Mouse (Mus musculus): ENCODE measurements around the gene Polr1c. TPM values are rescaled to one million over a fixed set of nuclear protein-coding genes. Genes with fewer than 3 reads are reported as not detected.
A peak's percentile ranks its signal among the peaks of the same experiment; 100 is the strongest.

The Polr1c gene
- total and polyA plus RNA-seq, 2 experiments from 2014 or later, result 54.7 to 55.5 TPM

DNA sequence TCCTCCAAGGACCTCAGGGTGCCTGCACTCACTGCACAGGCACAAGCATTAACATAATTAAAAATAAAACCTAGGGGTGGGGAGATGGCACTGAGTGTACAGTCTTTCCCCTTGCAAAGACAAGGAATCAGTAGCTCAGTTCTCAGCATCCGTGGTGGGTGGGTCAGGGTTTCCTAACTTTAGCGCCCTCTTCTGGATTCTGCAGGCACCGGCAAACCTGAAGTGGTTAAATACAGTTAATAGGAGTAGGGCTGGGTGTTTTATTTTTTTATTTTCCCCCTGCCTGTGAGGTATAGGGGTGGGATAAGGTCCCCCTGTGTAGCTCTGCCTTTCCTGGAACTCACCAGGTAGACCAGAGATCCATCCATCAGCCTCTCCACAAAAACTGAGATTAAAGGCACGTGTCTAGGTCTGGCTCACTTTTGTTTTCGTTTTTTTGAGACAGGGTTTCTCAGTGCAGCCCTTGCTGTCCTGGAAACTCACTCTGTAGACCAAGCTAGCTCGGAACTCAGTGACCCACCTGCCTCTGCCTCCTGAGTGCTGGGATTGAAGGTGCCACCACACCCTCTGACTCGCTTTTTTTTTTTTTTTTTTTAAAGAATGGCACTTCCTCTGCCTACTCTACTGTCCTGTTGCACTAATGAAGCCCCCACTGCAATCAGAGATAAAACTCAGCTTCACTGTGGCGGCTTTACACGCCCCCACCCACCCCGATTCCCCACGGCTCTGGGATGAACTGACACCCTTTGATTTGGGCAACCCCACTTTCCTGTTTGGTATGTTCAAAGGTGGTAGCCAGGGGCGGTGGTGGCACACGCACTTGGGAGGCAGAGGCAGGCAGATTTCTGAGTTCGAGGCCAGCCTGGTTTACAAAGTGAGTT lies 5.0 kb upstream of the Polr1c start:
- no peaks in the 10 kb centered on the region for H3K27me3 ChIP-seq (ENCODE audit: insufficient read depth, low read length)
- H3K4me3 ChIP-seq (ENCODE audit: low read depth, low read length), result peak overlapping the region; percentile 87; the same call in 1 of the 2 replicates
- ATAC-seq (ENCODE audit: low FRiP score), result no peak
- peak; percentile 66 for TF ChIP-seq CTCF (IDR thresholded peaks at IDR 0.05)
- H3K9me3 ChIP-seq (ENCODE audit: low read length), result no peaks in the 10 kb centered on the region
- DNase-seq (ENCODE audit: low spot score), result peak; percentile 69
- peaks cover 11% of the 10 kb centered on the region; the same call in 1 of the 2 replicates for H3K4me1 ChIP-seq (ENCODE audit: insufficient read depth, low read length)
- peak overlapping the region; percentile 84 for H3K4me2 ChIP-seq (ENCODE audit: low read depth, low read length, poor library complexity, severe bottlenecking)
- H3K9ac ChIP-seq (replicated peaks; ENCODE audit: low read length, poor library complexity, severe bottlenecking), result no peak overlapping the region
- no peak overlapping the region for H3K27ac ChIP-seq (ENCODE audit: low read depth, low read length)
- H3K36me3 ChIP-seq (ENCODE audit: insufficient read depth, low read length), result peaks cover 38% of the 10 kb centered on the region
- WGBS, result 60% methylated on average over 14 of the region's 14 CpGs

DNA sequence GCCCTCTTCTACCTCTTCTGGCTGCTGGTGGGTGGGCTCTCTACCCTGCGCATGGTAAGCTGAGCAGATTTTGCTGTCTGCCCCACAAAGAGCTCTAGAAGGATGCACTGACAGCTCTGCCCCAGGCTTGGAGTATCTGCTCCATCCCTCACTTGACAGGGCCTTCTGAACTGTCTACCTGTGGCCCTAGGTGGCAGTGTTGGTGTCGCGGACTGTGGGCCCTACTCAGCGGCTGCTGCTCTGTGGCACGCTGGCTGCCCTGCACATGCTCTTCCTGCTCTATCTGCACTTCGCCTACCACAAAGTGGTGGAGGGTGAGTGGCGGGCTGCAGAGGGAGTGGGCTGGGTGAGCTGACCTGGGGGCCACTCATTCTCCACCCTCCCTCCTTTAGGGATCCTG lies 3.3 kb upstream of the Polr1c start:
- no peak overlapping the region for H3K27ac ChIP-seq (ENCODE audit: low read depth, low read length)
- no peaks in the 10 kb centered on the region for H3K27me3 ChIP-seq (ENCODE audit: insufficient read depth, low read length)
- peak; percentile 19; the same call in 1 of the 2 replicates for TF ChIP-seq CTCF (IDR thresholded peaks at IDR 0.05)
- no peak overlapping the region for H3K4me3 ChIP-seq (ENCODE audit: low read depth, low read length)
- 81% methylated on average over 7 of the region's 7 CpGs for WGBS
- no peak overlapping the region for H3K4me2 ChIP-seq (ENCODE audit: low read depth, low read length, poor library complexity, severe bottlenecking)
- H3K4me1 ChIP-seq (ENCODE audit: insufficient read depth, low read length), result peaks cover 18% of the 10 kb centered on the region
- no peaks in the 10 kb centered on the region for H3K9me3 ChIP-seq (ENCODE audit: low read length)
- H3K9ac ChIP-seq (replicated peaks; ENCODE audit: low read length, poor library complexity, severe bottlenecking), result no peak overlapping the region
- H3K36me3 ChIP-seq (ENCODE audit: insufficient read depth, low read length), result peaks cover 30% of the 10 kb centered on the region
- DNase-seq (ENCODE audit: low spot score), result no peak
- ATAC-seq (ENCODE audit: low FRiP score), result no peak

DNA sequence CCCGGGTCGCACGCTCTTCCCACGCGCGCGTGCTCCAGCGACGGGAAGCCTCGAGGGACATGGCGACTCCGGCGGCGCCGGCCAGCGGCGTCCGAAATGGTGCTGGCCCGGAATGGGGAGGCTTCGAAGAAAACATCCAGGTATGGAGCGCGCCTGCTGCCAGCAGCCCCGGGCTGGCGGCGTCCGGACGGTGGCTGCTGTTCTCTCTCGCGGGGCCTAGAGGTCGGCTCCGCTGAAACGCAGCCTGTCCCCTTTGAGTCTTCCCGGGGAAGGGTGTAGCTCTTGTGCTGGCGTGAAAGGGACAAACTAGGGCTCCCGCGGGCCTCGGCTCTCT lies 302 bp upstream of the Polr1c start:
- ATAC-seq (ENCODE audit: low FRiP score) (peak; percentile 47), DNase-seq (ENCODE audit: low spot score) (no peak)
- H3K27me3 ChIP-seq (ENCODE audit: insufficient read depth, low read length), result no peaks in the 10 kb centered on the region
- H3K9me3 ChIP-seq (ENCODE audit: low read length), result no peaks in the 10 kb centered on the region
- peaks cover 54% of the 10 kb centered on the region for H3K36me3 ChIP-seq (ENCODE audit: insufficient read depth, low read length)
- no peak for TF ChIP-seq CTCF (IDR thresholded peaks at IDR 0.05)
- peaks cover 9% of the 10 kb centered on the region for H3K4me1 ChIP-seq (ENCODE audit: insufficient read depth, low read length)
- WGBS, result under 1% methylated on average over 37 of the region's 37 CpGs
- peak overlapping the region; percentile 79 for H3K27ac ChIP-seq (ENCODE audit: low read depth, low read length)
- peak overlapping the region; percentile 87 for H3K9ac ChIP-seq (replicated peaks; ENCODE audit: low read length, poor library complexity, severe bottlenecking)
- peak overlapping the region; percentile 78 for H3K4me2 ChIP-seq (ENCODE audit: low read depth, low read length, poor library complexity, severe bottlenecking)
- peak overlapping the region; percentile 79 for H3K4me3 ChIP-seq (ENCODE audit: low read depth, low read length)

DNA sequence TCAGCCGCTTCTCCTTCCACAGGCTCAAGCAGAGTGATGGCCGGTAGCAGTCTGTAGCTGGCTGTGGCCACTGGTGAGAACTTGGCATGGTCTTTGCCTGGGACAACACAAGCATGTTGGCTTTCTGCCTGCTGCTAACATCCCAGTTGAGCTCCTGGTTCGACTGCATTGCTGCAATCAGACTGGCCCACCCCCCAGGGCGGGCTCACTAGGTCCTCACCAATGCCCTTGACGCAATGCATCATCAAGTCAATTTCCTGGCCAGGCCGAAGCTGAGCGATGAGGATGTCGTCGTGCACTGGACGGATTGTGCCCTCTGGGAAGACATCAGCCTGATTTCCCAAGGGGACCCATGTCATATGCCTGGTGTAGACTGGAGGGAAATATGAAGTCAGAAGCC lies 3.3 kb downstream of the Polr1c start:
- Histone ChIP-seq H3K9me3 (ENCODE audit: low read length) (no peaks in the 10 kb centered on the region), H3K27ac (ENCODE audit: low read depth, low read length) (no peak overlapping the region), H3K36me3 (ENCODE audit: insufficient read depth, low read length) (peaks cover 57% of the 10 kb centered on the region), H3K4me3 (ENCODE audit: low read depth, low read length) (no peak overlapping the region), H3K4me2 (ENCODE audit: low read depth, low read length, poor library complexity, severe bottlenecking) (no peak overlapping the region), H3K9ac (replicated peaks; ENCODE audit: low read length, poor library complexity, severe bottlenecking) (no peak overlapping the region), H3K4me1 (ENCODE audit: insufficient read depth, low read length) (peaks cover 7% of the 10 kb centered on the region), H3K27me3 (ENCODE audit: insufficient read depth, low read length) (no peaks in the 10 kb centered on the region)
- no peak for TF ChIP-seq CTCF (IDR thresholded peaks at IDR 0.05)
- 74% methylated on average over 10 of the region's 10 CpGs for WGBS
- ATAC-seq (ENCODE audit: low FRiP score) (no peak), DNase-seq (ENCODE audit: low spot score) (no peak)

DNA sequence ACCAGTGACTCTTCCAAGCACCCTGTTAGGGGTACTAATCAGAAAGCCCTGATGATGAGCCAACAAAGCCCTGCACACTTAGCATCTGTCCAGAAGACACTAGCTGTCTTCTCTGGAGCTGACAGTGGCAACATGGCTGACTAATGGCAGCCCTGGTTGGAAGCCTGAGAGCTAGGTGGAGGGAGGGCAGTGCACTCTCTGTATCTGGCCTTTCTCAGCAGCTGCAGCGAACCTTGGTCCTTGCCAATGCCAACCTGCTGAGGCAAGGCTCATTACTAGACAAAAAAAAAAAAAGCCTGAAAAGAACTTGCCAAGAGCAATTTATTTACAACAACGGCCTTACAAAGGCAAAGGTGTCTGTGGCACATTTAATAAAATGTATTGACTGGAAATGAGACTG lies 4.2 kb downstream of the Polr1c start:
- no peak for ATAC-seq (ENCODE audit: low FRiP score)
- H3K4me3 ChIP-seq (ENCODE audit: low read depth, low read length), result no peak overlapping the region
- no peak overlapping the region for H3K4me2 ChIP-seq (ENCODE audit: low read depth, low read length, poor library complexity, severe bottlenecking)
- WGBS, result 85% methylated on average over 2 of the region's 2 CpGs
- no peaks in the 10 kb centered on the region for H3K9me3 ChIP-seq (ENCODE audit: low read length)
- peaks cover 7% of the 10 kb centered on the region for H3K4me1 ChIP-seq (ENCODE audit: insufficient read depth, low read length)
- no peak overlapping the region for H3K9ac ChIP-seq (replicated peaks; ENCODE audit: low read length, poor library complexity, severe bottlenecking)
- no peak overlapping the region for H3K27ac ChIP-seq (ENCODE audit: low read depth, low read length)
- TF ChIP-seq CTCF (IDR thresholded peaks at IDR 0.05), result no peak
- no peaks in the 10 kb centered on the region for H3K27me3 ChIP-seq (ENCODE audit: insufficient read depth, low read length)
- H3K36me3 ChIP-seq (ENCODE audit: insufficient read depth, low read length), result peaks cover 60% of the 10 kb centered on the region
- no peak for DNase-seq (ENCODE audit: low spot score)

DNA sequence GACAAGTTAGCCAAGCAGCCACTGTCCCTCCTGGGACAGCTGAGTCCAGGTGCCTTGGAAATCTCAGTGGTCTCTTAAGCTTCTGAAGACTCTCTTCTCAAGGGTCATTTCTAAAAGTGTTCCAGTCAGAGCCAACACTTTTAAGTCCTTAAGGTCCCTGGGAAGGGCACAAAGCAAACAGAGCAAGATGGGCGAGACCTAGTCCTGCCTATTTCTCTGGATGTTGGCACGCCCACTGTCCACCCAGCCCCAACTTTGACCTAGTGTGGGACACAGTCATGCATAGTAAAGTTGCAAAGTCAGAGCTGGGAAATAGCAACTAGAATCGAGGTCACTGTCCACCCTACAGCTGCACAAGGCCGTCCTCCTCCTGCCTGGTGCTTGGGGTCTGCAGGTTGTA lies 4.9 kb downstream of the Polr1c start:
- ATAC-seq (ENCODE audit: low FRiP score) (no peak), DNase-seq (ENCODE audit: low spot score) (no peak)
- H3K27me3 ChIP-seq (ENCODE audit: insufficient read depth, low read length), result no peaks in the 10 kb centered on the region
- no peak overlapping the region for H3K4me3 ChIP-seq (ENCODE audit: low read depth, low read length)
- H3K9ac ChIP-seq (replicated peaks; ENCODE audit: low read length, poor library complexity, severe bottlenecking), result no peak overlapping the region
- H3K27ac ChIP-seq (ENCODE audit: low read depth, low read length), result no peak overlapping the region
- peaks cover 7% of the 10 kb centered on the region for H3K4me1 ChIP-seq (ENCODE audit: insufficient read depth, low read length)
- H3K9me3 ChIP-seq (ENCODE audit: low read length), result no peaks in the 10 kb centered on the region
- 90% methylated on average over 4 of the region's 4 CpGs for WGBS
- no peak for TF ChIP-seq CTCF (IDR thresholded peaks at IDR 0.05)
- no peak overlapping the region for H3K4me2 ChIP-seq (ENCODE audit: low read depth, low read length, poor library complexity, severe bottlenecking)
- H3K36me3 ChIP-seq (ENCODE audit: insufficient read depth, low read length), result peaks cover 60% of the 10 kb centered on the region
